Mouse (Mus musculus): ENCODE measurements around the gene Aloxe3. TPM values are rescaled to one million over a fixed set of nuclear protein-coding genes. Genes with fewer than 3 reads are reported as not detected.

Aloxe3 gene
- polyA plus RNA-seq, 1 experiment from 2014 or later = 20.2 TPM

DNA sequence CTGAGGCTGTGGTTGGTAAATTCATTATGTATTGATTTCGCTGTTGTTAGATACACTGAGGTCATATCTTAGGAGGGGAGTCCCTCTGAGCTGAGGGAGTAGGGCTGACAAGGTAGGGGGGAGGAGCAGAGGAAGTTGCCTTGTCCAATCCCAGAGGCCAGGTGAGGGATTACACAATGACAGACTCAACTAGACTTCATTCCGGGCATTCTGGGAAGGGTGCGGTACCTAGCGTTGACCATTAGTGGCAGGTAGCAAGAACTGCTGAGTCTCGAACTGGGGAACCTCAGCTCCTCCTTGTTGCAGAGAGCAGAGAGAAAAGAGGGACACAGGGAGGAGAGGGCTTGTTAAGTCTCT lies 7.8 kb downstream of the Aloxe3 start:
- Histone ChIP-seq H3K9me3 (ENCODE audit: control insufficient read depth, low read length) (no peaks in the 10 kb centered on the region), H3K4me3 (ENCODE audit: low read depth, low read length) (peak overlapping the region; percentile 45), H3K9ac (ENCODE audit: low read length) (peak overlapping the region; percentile 48), H3K4me1 (replicated peaks; ENCODE audit: control insufficient read depth, insufficient read depth) (peaks cover 4% of the 10 kb centered on the region; the same call in 1 of the 2 replicates), H3K36me3 (ENCODE audit: control insufficient read depth, insufficient read depth, low read length) (no peaks in the 10 kb centered on the region), H3K4me2 (replicated peaks; ENCODE audit: low read depth) (peak overlapping the region; percentile 70; the same call in 1 of the 2 replicates), H3K27ac (replicated peaks) (peak overlapping the region; percentile 63; the same call in 1 of the 2 replicates), H3K27me3 (ENCODE audit: control insufficient read depth, insufficient read depth, low read length) (no peaks in the 10 kb centered on the region)
- DNase-seq (ENCODE audit: low spot score) (peak; percentile 58), ATAC-seq (ENCODE audit: low FRiP score, low TSS enrichment) (peak; percentile 64)
- WGBS = 31% methylated on average over 5 of the region's 5 CpGs
- no peak for TF ChIP-seq CTCF (IDR thresholded peaks at IDR 0.05; ENCODE audit: low read depth)
- TF ChIP-seq EP300 (optimal IDR thresholded peaks at IDR 0.05) = no peak

DNA sequence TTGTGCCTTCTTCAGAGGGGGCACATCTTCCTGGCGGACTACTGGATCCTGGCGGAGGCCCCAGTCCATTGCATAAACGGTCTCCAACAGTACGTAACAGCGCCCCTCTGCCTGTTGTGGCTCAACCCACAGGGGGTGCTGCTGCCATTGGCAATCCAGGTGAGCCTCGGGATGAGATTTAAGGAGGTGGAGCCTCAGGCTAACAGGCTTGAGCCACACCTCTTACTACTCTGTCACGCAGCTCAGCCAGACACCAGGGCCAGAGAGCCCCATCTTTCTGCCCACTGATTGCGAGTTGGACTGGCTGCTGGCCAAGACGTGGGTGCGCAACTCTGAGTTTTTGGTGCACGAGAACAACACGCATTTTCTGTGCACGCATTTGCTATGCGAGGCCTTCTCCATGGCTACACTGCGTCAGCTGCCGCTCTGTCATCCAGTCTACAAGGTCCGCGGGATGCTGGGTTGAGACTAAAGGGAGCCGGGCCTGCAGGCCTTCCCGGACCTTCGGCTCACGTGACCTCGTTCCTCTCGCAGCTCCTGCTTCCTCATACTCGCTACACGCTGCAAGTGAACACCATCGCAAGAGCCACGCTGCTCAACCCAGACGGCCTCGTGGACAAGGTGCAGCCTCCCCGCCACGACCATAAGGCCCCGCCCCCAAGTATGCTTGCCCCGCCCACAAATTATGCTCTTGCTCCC lies 8.4 kb downstream of the Aloxe3 start:
- no peaks in the 10 kb centered on the region for H3K9me3 ChIP-seq (ENCODE audit: control insufficient read depth, low read length)
- H3K4me1 ChIP-seq (replicated peaks; ENCODE audit: control insufficient read depth, insufficient read depth) = peaks cover 4% of the 10 kb centered on the region; the same call in 1 of the 2 replicates
- H3K27me3 ChIP-seq (ENCODE audit: control insufficient read depth, insufficient read depth, low read length) = no peaks in the 10 kb centered on the region
- peak; percentile 72 for DNase-seq (ENCODE audit: low spot score)
- H3K27ac ChIP-seq (replicated peaks) = peak overlapping the region; percentile 63
- WGBS = 3% methylated on average over 34 of the region's 34 CpGs
- H3K4me2 ChIP-seq (replicated peaks; ENCODE audit: low read depth) = peak overlapping the region; percentile 70
- peak; percentile 82 for ATAC-seq (ENCODE audit: low FRiP score, low TSS enrichment)
- H3K4me3 ChIP-seq (ENCODE audit: low read depth, low read length) = peak overlapping the region; percentile 45
- TF ChIP-seq CTCF (IDR thresholded peaks at IDR 0.05; ENCODE audit: low read depth) (peak; percentile 77), EP300 (optimal IDR thresholded peaks at IDR 0.05) (no peak)
- H3K36me3 ChIP-seq (ENCODE audit: control insufficient read depth, insufficient read depth, low read length) = no peaks in the 10 kb centered on the region
- peak overlapping the region; percentile 48 for H3K9ac ChIP-seq (ENCODE audit: low read length)

DNA sequence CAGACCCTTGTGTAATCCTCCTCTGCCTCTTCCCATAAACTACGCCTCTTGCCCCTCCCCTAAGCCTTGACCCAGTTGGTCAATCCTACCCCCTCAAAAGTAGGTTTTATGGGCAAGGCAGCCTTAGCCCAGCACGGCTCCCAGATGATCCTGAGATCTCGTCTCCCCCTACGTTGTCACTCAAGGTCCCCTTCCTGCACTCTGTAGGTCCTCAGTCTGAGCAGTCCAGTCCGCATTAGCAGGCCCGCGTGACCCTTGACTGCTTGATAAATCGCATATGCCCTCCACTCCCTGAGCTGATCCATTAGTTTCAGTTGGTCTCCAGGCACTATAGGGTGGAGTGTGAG lies 8.9 kb downstream of the Aloxe3 start:
- DNase-seq (ENCODE audit: low spot score) = no peak
- Histone ChIP-seq H3K36me3 (ENCODE audit: control insufficient read depth, insufficient read depth, low read length) (no peaks in the 10 kb centered on the region), H3K27ac (replicated peaks) (no peak overlapping the region), H3K9ac (ENCODE audit: low read length) (peak overlapping the region; percentile 48; the same call in 1 of the 2 replicates), H3K9me3 (ENCODE audit: control insufficient read depth, low read length) (no peaks in the 10 kb centered on the region), H3K4me2 (replicated peaks; ENCODE audit: low read depth) (peak overlapping the region; percentile 70), H3K27me3 (ENCODE audit: control insufficient read depth, insufficient read depth, low read length) (no peaks in the 10 kb centered on the region), H3K4me3 (ENCODE audit: low read depth, low read length) (peak overlapping the region; percentile 45), H3K4me1 (replicated peaks; ENCODE audit: control insufficient read depth, insufficient read depth) (peaks cover 4% of the 10 kb centered on the region; the same call in 1 of the 2 replicates)
- WGBS = 27% methylated on average over 8 of the region's 8 CpGs
- no peak for ATAC-seq (ENCODE audit: low FRiP score, low TSS enrichment)
- TF ChIP-seq CTCF (IDR thresholded peaks at IDR 0.05; ENCODE audit: low read depth) = no peak
- no peak for TF ChIP-seq EP300 (optimal IDR thresholded peaks at IDR 0.05)

DNA sequence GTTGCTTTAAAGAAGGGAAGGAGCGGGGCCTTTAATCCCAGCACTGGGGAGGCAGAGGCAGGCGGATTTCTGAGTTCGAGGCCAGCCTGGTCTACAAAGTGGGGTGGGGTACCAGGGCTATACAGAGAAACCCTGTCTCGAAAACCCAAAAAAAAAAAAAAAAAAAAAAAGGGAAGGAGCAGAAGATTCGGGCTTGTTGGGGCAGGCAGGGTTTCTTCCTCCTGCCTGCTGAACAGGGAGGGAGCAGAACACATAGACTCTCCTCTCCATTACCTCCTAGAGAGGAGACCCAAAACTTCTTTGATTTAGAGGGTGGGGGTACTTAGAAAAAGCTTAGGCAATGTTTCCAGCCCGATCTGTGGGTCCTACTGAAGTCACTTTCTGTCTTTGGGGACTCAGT lies 9.7 kb downstream of the Aloxe3 start:
- Histone ChIP-seq H3K4me1 (replicated peaks; ENCODE audit: control insufficient read depth, insufficient read depth) (peaks cover 4% of the 10 kb centered on the region; the same call in 1 of the 2 replicates), H3K9me3 (ENCODE audit: control insufficient read depth, low read length) (no peaks in the 10 kb centered on the region), H3K4me2 (replicated peaks; ENCODE audit: low read depth) (no peak overlapping the region), H3K4me3 (ENCODE audit: low read depth, low read length) (no peak overlapping the region), H3K27me3 (ENCODE audit: control insufficient read depth, insufficient read depth, low read length) (no peaks in the 10 kb centered on the region), H3K36me3 (ENCODE audit: control insufficient read depth, insufficient read depth, low read length) (no peaks in the 10 kb centered on the region), H3K27ac (replicated peaks) (no peak overlapping the region), H3K9ac (ENCODE audit: low read length) (no peak overlapping the region)
- TF ChIP-seq EP300 (optimal IDR thresholded peaks at IDR 0.05) = no peak
- no peak for TF ChIP-seq CTCF (IDR thresholded peaks at IDR 0.05; ENCODE audit: low read depth)
- WGBS = 85% methylated on average over 6 of the region's 6 CpGs
- ATAC-seq (ENCODE audit: low FRiP score, low TSS enrichment) (no peak), DNase-seq (ENCODE audit: low spot score) (no peak)

DNA sequence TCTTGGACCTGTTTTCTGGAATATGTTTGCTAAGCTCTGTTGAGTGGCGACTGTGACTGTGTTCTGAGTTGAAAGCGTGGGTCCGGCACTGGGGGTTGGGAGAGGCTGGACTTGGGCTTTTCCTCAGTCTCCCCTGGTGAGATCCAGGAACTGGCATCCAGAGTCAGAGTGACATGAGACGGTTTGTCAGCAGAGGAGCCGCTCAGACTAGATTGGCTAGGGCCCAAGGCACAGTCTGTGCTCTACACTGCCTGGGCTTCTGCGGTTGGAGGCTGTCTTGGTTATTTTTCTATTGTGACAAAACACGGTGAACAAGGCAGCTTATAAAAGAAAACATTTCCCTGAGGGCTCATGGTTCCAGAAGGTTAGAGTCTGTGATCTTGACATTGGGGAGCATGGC lies 21.9 kb downstream of the Aloxe3 start:
- Histone ChIP-seq H3K4me3 (ENCODE audit: low read depth, low read length) (no peak overlapping the region), H3K4me1 (replicated peaks; ENCODE audit: control insufficient read depth, insufficient read depth) (no peaks in the 10 kb centered on the region), H3K9me3 (ENCODE audit: control insufficient read depth, low read length) (no peaks in the 10 kb centered on the region), H3K36me3 (ENCODE audit: control insufficient read depth, insufficient read depth, low read length) (no peaks in the 10 kb centered on the region), H3K4me2 (replicated peaks; ENCODE audit: low read depth) (no peak overlapping the region), H3K27me3 (ENCODE audit: control insufficient read depth, insufficient read depth, low read length) (no peaks in the 10 kb centered on the region), H3K9ac (ENCODE audit: low read length) (no peak overlapping the region), H3K27ac (replicated peaks) (no peak overlapping the region)
- ATAC-seq (ENCODE audit: low FRiP score, low TSS enrichment) = no peak
- WGBS = 63% methylated on average over 7 of the region's 7 CpGs
- DNase-seq (ENCODE audit: low spot score) = no peak
- no peak for TF ChIP-seq EP300 (optimal IDR thresholded peaks at IDR 0.05)
- no peak for TF ChIP-seq CTCF (IDR thresholded peaks at IDR 0.05; ENCODE audit: low read depth)

DNA sequence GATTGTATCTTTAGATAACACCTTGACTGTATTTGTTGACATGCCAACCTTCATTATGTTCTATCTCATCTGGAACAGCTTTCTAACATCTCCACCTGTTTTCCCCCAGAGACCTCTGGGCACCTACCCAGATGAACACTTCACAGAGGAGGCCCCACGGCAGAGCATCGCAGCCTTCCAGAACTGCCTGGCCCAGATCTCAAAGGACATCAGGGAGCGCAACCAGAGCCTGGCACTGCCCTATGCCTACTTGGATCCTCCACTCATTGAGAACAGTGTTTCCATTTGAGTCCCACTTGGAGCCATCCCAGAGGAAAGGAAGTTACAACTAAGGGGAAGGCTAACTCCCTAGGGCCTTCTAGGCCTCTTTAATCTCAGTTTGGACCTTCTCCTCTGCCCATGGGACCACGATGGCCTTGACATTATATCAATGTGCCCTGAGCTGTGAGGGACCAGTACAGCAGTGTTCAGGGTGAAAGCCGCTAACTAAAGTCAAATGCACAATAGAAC lies 22.8 kb downstream of the Aloxe3 start:
- H3K27me3 ChIP-seq (ENCODE audit: control insufficient read depth, insufficient read depth, low read length) = no peaks in the 10 kb centered on the region
- H3K4me3 ChIP-seq (ENCODE audit: low read depth, low read length) = no peak overlapping the region
- DNase-seq (ENCODE audit: low spot score) (no peak), ATAC-seq (ENCODE audit: low FRiP score, low TSS enrichment) (no peak)
- H3K4me2 ChIP-seq (replicated peaks; ENCODE audit: low read depth) = no peak overlapping the region
- TF ChIP-seq EP300 (optimal IDR thresholded peaks at IDR 0.05) (no peak), CTCF (IDR thresholded peaks at IDR 0.05; ENCODE audit: low read depth) (no peak)
- WGBS = 89% methylated on average over 5 of the region's 5 CpGs
- no peak overlapping the region for H3K9ac ChIP-seq (ENCODE audit: low read length)
- H3K36me3 ChIP-seq (ENCODE audit: control insufficient read depth, insufficient read depth, low read length) = no peaks in the 10 kb centered on the region
- no peaks in the 10 kb centered on the region for H3K4me1 ChIP-seq (replicated peaks; ENCODE audit: control insufficient read depth, insufficient read depth)
- H3K9me3 ChIP-seq (ENCODE audit: control insufficient read depth, low read length) = no peaks in the 10 kb centered on the region
- no peak overlapping the region for H3K27ac ChIP-seq (replicated peaks)
